Mouse (Mus musculus): ENCODE data around the gene Abhd15.
"Not testable (repeated sequence)": the region's sequence is repeated elsewhere in the genome, so short reads cannot be mapped to it uniquely, and the experiment has no call there.

Abhd15 gene

DNA sequence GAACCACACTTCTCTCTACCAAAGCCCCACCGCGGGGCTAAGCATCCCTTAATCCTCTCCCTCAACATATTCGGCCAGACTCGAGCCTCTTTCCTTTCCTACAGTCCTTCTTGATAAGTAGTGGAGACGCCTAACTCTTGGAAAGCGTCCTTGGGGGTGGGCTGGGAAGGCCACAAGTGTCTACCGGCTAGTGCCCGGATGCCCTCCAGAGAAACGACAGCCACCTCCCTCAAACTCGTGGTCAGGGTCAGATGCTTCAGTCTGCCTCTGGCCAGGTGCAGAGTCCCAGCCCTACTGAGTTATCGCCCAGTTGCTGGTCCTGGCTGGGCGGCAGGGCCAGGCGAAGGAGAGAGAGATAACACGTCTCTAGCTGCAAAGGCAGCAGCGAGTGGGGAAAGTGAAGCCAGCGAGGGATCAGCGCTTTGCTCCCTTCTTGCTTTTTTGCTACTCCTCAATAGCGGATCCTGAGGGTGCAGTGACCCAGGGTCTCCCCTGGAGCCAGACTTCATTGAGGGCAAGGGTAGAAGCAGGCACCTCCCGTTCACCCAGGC is 565 bp upstream of the Abhd15 start:
- peak; percentile 27 for DNase-seq

GRCm38 (mm10) chr11:77515637-77516552 is 974 bp downstream of the Abhd15 start, which contains the start of gene Trp53i13:
Gene Trp53i13 (minus strand): TSS chr11:77515980.
- peak; percentile 49 for DNase-seq

DNA sequence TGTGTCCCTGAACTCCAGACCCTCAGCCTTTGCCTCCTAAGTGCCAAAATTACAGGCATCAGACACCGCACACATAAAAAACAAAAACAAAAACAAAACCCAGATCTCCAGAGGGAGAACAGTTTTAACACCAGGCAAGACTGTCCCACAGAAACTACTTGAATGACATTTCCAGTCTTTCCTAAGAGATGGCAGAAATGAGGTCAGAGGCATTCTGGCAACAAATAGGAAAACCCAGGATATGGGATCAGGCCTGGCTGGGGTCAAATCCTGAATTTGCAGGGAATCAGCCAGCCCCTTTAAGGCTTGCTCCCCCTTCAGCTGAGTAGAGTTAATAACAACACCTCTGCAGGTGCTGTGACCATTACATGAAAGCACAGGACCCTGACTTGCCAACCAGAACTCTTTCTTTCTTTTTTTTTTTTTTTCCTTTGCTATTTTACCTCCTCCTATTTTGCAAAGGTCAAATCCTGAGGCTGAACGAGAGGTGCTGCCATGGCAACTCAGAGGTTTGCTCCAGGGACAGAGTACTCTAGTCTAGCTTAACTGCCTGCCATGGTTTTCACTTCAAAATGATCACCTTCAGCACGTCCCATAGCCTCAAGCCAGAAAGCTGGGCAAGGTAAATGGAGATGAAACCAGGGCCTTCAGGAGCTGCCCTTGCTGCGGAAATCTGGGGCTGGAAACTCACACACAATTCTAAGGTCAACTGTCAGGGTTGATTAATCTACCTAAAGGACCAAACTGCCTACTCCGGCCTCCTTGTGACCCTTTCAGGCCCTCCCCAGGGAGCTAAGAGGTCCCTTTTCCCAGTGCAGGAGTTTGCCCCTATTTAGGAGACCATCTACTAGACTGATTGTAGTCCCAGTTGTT is 1.9 kb downstream of the Abhd15 start:
- peak; percentile 29 for DNase-seq

GRCm38 (mm10) chr11:77518051-77518798 is 3.3 kb downstream of the Abhd15 start:
- DNase-seq = peak; percentile 4

DNA sequence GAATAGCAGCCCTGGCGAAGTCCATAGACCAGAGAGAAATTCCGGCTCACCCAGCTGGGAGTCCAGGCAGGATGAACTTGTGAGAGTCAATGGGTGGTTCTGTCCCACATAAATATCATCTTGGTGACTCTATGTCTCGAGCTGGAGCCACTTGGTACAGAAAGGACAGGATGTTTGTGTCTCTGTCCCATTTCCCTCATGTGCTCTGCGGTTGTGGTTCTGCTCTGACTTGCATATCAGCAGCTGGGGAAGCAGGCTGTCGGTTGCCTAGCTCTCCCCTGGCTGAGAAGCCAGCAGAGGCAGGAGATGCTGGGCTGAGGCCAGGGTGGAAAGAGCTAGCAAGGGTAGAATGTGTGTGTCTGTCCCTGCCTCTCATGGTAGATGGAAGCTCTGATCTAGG is 4.1 kb downstream of the Abhd15 start, which contains the start of gene Gm10392:
TSS of gene Gm10392 (minus strand) at position 156 of the 400 bp plus-strand sequence.
- DNase-seq = peak; percentile 47

- peak; percentile 34 for DNase-seq
Observed at GRCm38 (mm10) chr11:77520601-77521529, 5.9 kb downstream of the Abhd15 start.

- DNase-seq = no peak
Observed at GRCm38 (mm10) chr11:77525804-77526486, 11.0 kb downstream of the Abhd15 start.

- not testable (repeated sequence) for DNase-seq
Observed at GRCm38 (mm10) chr11:77528420-77528819, 13.5 kb downstream of the Abhd15 start.

- no peak for DNase-seq
Observed at GRCm38 (mm10) chr11:77529644-77530043, 14.7 kb downstream of the Abhd15 start.

DNA sequence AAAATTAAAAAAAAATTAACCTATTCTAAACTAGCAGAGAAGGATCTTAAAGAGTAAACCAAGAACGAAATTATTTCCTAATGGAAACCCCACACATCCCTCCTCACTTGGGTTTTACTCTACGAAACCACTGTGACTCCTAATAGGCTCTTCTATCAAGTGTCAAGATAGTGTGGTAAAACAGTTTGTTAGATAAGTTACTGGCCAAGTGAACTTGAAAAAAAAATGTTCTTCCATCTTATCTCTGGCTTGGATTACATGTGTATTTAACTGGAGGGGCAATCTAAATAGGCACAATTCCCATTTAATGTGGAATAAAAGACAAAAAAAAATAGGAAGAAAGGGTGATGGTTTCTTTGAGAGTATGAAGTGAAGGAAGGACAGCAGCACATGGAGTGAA is 15.9 kb downstream of the Abhd15 start:
- no peak for DNase-seq

GRCm38 (mm10) chr11:77532202-77532846 is 17.4 kb downstream of the Abhd15 start:
- DNase-seq = no peak

DNA sequence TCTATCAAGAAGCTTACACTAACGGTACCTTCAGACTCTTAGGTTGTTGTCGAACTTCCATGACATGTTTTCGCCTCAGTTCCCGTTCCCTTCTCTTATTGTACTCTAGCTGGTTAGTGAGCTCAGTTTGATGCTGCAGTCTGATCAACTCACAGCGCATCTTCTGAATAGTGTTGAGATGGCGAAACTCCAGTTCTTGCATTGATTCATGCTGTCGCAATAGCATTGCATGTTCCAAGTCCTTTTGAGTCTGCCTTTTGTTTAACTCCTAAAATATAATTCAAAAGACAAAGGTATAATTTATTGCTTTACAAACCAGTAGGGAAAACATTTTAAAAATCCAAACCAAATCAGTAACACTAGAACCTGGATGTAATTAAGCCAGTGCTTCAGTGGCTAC is 30.3 kb downstream of the Abhd15 start:
- DNase-seq = no peak

DNA sequence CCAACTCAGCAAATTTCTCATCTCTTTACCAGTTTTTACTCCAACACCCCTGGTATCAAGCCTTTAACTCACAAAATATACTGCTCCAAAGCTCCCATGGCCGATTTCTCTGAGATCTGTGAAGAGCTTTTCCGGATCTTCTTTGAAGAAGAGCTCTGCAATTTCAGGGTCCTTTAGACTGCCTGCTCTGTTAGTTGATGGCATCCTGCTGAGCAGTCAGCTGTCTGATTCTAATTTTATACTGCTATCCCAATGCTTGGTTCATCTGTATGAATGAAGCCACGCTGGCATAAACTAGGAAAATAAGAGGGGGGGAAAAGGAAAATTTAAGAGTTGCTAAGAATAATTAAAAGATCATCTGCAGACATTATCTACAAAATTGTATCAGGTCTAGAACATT is 70.3 kb downstream of the Abhd15 start:
- no peak for DNase-seq
